Mouse (Mus musculus): ENCODE results near the gene Dscaml1. TPM values are rescaled to one million over a fixed set of nuclear protein-coding genes. Genes with fewer than 3 reads are reported as not detected.

The Dscaml1 gene
- polyA plus RNA-seq, 1 experiment: 1.3 TPM

GRCm38 (mm10) chr9:45745451-45745850, 319.0 kb downstream of the Dscaml1 start:
- no peaks in the 10 kb centered on the region for H3K36me3 ChIP-seq (ENCODE audit: control insufficient read depth, insufficient read depth, low read length)
- H3K4me1 ChIP-seq (ENCODE audit: control insufficient read depth, insufficient read depth, insufficient read length): no peaks in the 10 kb centered on the region
- no peak overlapping the region for H3K27ac ChIP-seq (ENCODE audit: insufficient read depth, low read length)
- TF ChIP-seq CTCF (IDR thresholded peaks at IDR 0.05; ENCODE audit: extremely low read depth, insufficient read depth, insufficient read length, insufficient replicate concordance): no peak
- TF ChIP-seq POLR2A (IDR thresholded peaks at IDR 0.05; ENCODE audit: low read depth, low read length): no peak
- no peak overlapping the region for H3K4me3 ChIP-seq (ENCODE audit: extremely low read depth, insufficient read depth, insufficient read length)
- WGBS: 44% methylated on average over 7 of the region's 7 CpGs
- no peak for DNase-seq (ENCODE audit: low read depth in 1 of 2, low spot score in 2 of 2)
- H3K27me3 ChIP-seq (ENCODE audit: control insufficient read depth, insufficient read depth, low read length): no peaks in the 10 kb centered on the region

DNA sequence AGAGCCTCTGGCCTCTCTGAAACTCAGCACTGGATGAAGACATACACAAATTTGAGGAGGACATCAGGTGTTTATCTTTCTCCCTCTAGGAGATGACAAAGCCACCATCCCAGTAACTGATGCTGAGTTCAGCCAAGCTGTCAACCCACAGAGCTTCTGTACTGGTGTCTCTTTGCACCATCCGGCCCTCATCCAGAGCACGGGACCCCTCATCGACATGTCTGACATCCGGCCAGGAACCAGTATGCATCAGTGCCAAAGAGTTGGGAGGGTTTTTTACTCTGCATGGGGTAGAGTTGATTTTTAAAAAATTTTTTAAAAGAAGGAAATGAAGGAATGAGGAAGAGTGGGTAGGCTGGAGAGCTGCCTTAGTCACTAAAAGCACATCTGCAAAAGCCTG, 323.5 kb downstream of the Dscaml1 start:
- H3K4me1 ChIP-seq (ENCODE audit: control insufficient read depth, insufficient read depth, insufficient read length): no peaks in the 10 kb centered on the region
- no peaks in the 10 kb centered on the region for H3K36me3 ChIP-seq (ENCODE audit: control insufficient read depth, insufficient read depth, low read length)
- 90% methylated on average over 4 of the region's 4 CpGs for WGBS
- no peaks in the 10 kb centered on the region for H3K27me3 ChIP-seq (ENCODE audit: control insufficient read depth, insufficient read depth, low read length)
- TF ChIP-seq POLR2A (IDR thresholded peaks at IDR 0.05; ENCODE audit: low read depth, low read length) (no peak), CTCF (IDR thresholded peaks at IDR 0.05; ENCODE audit: extremely low read depth, insufficient read depth, insufficient read length, insufficient replicate concordance) (no peak)
- H3K27ac ChIP-seq (ENCODE audit: insufficient read depth, low read length): no peak overlapping the region
- no peak overlapping the region for H3K4me3 ChIP-seq (ENCODE audit: extremely low read depth, insufficient read depth, insufficient read length)
- DNase-seq (ENCODE audit: low read depth in 1 of 2, low spot score in 2 of 2): no peak

DNA sequence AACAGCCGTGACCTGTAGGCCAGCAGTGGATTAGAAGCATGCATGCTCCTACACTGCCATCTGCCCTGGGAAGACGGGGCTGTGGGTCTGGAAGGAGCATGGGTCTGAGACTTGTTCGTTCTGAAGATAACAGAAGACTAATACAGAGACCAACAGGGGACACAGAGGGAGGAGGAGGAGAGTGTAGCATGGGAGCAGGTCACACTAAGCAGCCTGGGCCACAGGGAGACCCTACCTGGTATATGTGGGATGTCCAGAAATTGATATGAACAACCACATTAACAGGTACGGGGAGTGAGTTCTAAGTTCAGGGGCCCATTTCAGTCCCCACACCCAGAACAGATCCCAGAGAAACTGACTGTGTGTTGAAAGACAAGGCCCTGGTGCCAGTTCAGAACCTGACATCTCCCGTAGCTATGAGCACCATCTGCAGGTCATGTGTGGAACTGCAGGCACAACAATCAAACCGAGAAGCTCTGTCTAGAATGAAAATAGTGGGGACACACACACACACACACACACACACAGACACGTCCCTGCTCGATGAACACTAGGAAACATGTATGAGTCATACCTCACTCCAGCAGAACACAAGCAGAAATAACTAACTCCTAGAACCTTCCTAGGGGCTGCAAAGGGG, 328.1 kb downstream of the Dscaml1 start:
- Histone ChIP-seq H3K27me3 (ENCODE audit: control insufficient read depth, insufficient read depth, low read length) (no peaks in the 10 kb centered on the region), H3K4me1 (ENCODE audit: control insufficient read depth, insufficient read depth, insufficient read length) (no peaks in the 10 kb centered on the region), H3K4me3 (ENCODE audit: extremely low read depth, insufficient read depth, insufficient read length) (no peak overlapping the region), H3K27ac (ENCODE audit: insufficient read depth, low read length) (no peak overlapping the region), H3K36me3 (ENCODE audit: control insufficient read depth, insufficient read depth, low read length) (no peaks in the 10 kb centered on the region)
- peak; percentile 3 to 30 for DNase-seq (ENCODE audit: low read depth in 1 of 2, low spot score in 2 of 2)
- no peak for TF ChIP-seq POLR2A (IDR thresholded peaks at IDR 0.05; ENCODE audit: low read depth, low read length)
- peak; percentile 53; the same call in 1 of the 2 replicates for TF ChIP-seq CTCF (IDR thresholded peaks at IDR 0.05; ENCODE audit: extremely low read depth, insufficient read depth, insufficient read length, insufficient replicate concordance)
- WGBS: 38% methylated on average over 8 of the region's 8 CpGs

DNA sequence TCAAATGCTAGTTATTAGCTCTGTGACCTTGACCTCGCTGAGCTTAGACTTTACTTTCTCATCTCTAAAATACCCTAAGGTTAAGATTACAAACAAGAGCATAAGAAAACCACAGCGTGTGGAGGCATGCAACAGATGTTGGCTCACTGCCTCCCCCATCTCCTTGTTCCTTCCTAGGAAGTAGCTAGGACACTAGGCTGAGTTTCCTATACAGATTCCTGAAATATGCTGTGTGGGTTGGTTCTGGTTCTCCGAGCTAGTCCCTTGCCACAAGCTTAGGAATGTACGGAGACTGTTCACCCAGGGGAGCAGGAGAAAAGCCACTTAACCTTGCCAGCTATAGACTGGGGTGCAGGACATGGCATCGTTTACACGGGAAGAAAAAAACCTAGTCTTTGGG, 339.8 kb downstream of the Dscaml1 start:
- Histone ChIP-seq H3K27ac (ENCODE audit: insufficient read depth, low read length) (no peak overlapping the region), H3K4me1 (ENCODE audit: control insufficient read depth, insufficient read depth, insufficient read length) (no peaks in the 10 kb centered on the region), H3K27me3 (ENCODE audit: control insufficient read depth, insufficient read depth, low read length) (no peaks in the 10 kb centered on the region), H3K36me3 (ENCODE audit: control insufficient read depth, insufficient read depth, low read length) (peaks cover 4% of the 10 kb centered on the region), H3K4me3 (ENCODE audit: extremely low read depth, insufficient read depth, insufficient read length) (no peak overlapping the region)
- DNase-seq (ENCODE audit: low read depth in 1 of 2, low spot score in 2 of 2): no peak
- 81% methylated on average over 6 of the region's 6 CpGs for WGBS
- TF ChIP-seq POLR2A (IDR thresholded peaks at IDR 0.05; ENCODE audit: low read depth, low read length): no peak
- TF ChIP-seq CTCF (IDR thresholded peaks at IDR 0.05; ENCODE audit: extremely low read depth, insufficient read depth, insufficient read length, insufficient replicate concordance): no peak

DNA sequence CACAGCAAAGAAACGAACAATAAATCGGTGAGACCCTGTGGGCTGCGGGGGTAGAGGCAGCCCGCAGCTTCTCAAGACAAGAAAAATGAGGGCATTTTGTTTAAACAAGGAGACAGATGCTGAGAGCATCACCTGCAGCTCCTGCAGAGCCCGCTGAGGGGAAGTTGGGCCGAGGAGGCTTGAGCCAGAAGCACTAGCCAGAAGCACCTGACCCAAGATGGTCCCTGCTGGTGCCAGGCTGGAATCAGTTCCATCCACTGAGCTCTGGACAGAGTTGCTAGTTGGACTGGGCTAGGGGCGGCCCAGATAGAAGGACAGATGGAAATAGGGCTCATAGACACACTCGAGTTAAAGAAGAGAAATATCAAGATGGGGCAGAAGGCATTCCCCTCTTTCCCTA, 340.7 kb downstream of the Dscaml1 start:
- WGBS: 92% methylated on average over 8 of the region's 8 CpGs
- no peak for TF ChIP-seq CTCF (IDR thresholded peaks at IDR 0.05; ENCODE audit: extremely low read depth, insufficient read depth, insufficient read length, insufficient replicate concordance)
- DNase-seq (ENCODE audit: low read depth in 1 of 2, low spot score in 2 of 2): no peak
- Histone ChIP-seq H3K27ac (ENCODE audit: insufficient read depth, low read length) (no peak overlapping the region), H3K4me3 (ENCODE audit: extremely low read depth, insufficient read depth, insufficient read length) (no peak overlapping the region), H3K4me1 (ENCODE audit: control insufficient read depth, insufficient read depth, insufficient read length) (no peaks in the 10 kb centered on the region), H3K27me3 (ENCODE audit: control insufficient read depth, insufficient read depth, low read length) (no peaks in the 10 kb centered on the region), H3K36me3 (ENCODE audit: control insufficient read depth, insufficient read depth, low read length) (peaks cover 5% of the 10 kb centered on the region)

- peaks cover 6% of the 10 kb centered on the region for H3K36me3 ChIP-seq (ENCODE audit: control insufficient read depth, insufficient read depth, low read length)
- no peak overlapping the region for H3K27ac ChIP-seq (ENCODE audit: insufficient read depth, low read length)
- H3K27me3 ChIP-seq (ENCODE audit: control insufficient read depth, insufficient read depth, low read length): no peaks in the 10 kb centered on the region
- H3K4me3 ChIP-seq (ENCODE audit: extremely low read depth, insufficient read depth, insufficient read length): no peak overlapping the region
- no peak for DNase-seq (ENCODE audit: low read depth in 1 of 2, low spot score in 2 of 2)
- 87% methylated on average over 18 of the region's 18 CpGs for WGBS
- no peak for TF ChIP-seq POLR2A (IDR thresholded peaks at IDR 0.05; ENCODE audit: low read depth, low read length)
- no peak for TF ChIP-seq CTCF (IDR thresholded peaks at IDR 0.05; ENCODE audit: extremely low read depth, insufficient read depth, insufficient read length, insufficient replicate concordance)
- H3K4me1 ChIP-seq (ENCODE audit: control insufficient read depth, insufficient read depth, insufficient read length): no peaks in the 10 kb centered on the region
Measured at GRCm38 (mm10) chr9:45768421-45768820, 342.0 kb downstream of the Dscaml1 start.

DNA sequence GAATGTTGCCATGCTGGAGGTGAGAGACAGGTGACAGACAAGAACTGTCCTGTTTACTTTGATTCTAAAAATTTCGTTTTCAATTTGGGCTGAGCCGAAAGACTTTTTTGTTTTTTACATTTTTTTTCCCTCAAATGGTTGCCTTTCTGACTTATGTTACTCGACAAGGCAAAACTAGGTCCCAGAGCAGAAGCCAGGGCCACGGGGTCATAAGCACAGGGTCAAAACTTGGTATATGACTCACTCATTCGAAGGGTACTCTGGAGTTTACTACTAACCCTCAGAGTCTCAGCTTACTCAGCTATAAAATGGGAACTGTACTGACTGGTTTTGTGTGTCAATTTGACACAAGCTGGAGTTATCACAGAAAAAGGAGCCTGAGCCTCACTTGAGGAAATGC, 343.2 kb downstream of the Dscaml1 start:
- DNase-seq (ENCODE audit: low read depth in 1 of 2, low spot score in 2 of 2): no peak
- H3K4me1 ChIP-seq (ENCODE audit: control insufficient read depth, insufficient read depth, insufficient read length): no peaks in the 10 kb centered on the region
- H3K36me3 ChIP-seq (ENCODE audit: control insufficient read depth, insufficient read depth, low read length): peaks cover 13% of the 10 kb centered on the region
- H3K27me3 ChIP-seq (ENCODE audit: control insufficient read depth, insufficient read depth, low read length): no peaks in the 10 kb centered on the region
- H3K4me3 ChIP-seq (ENCODE audit: extremely low read depth, insufficient read depth, insufficient read length): no peak overlapping the region
- 88% methylated on average over 5 of the region's 5 CpGs for WGBS
- no peak for TF ChIP-seq CTCF (IDR thresholded peaks at IDR 0.05; ENCODE audit: extremely low read depth, insufficient read depth, insufficient read length, insufficient replicate concordance)
- TF ChIP-seq POLR2A (IDR thresholded peaks at IDR 0.05; ENCODE audit: low read depth, low read length): no peak
- H3K27ac ChIP-seq (ENCODE audit: insufficient read depth, low read length): no peak overlapping the region
